In genomic region chr5:32657386-32657785, GRCm38 (mm10) we compare ENCODE assay signal across 10 mouse cellular contexts. TPM values are rescaled to one million over a fixed set of nuclear protein-coding genes. Genes with fewer than 3 reads are reported as not detected.
A peak's percentile ranks its signal among the peaks of the same experiment; 100 is the strongest.
DNase-seq lines count a peak whose midpoint lies in the region; ATAC-seq and TF ChIP-seq lines count a peak whose summit lies in the region.
"Had no signal": no experiment of that assay in that cellular context is flagged by ENCODE, and none has a peak within 500 bp of the region (broad histone marks: within the 10 kb centered on the region; RNA-seq: fewer than 3 reads in every experiment).

No protein-coding gene starts in this region.

- WGBS in forebrain, postnatal 0 days, result 59% methylated on average over 1 of the region's 1 CpGs
- 53% methylated on average over 1 of the region's 1 CpGs for WGBS in forebrain, embryonic 13.5 days
- 53% methylated on average over 1 of the region's 1 CpGs for WGBS in lung, embryonic 14.5 days

- ATAC-seq in forebrain, postnatal 0 days, result no peak
- no peak for ATAC-seq in forebrain, embryonic 13.5 days
- ATAC-seq in lung, embryonic 14.5 days (ENCODE audit: insufficient read depth), result no peak

- TF ChIP-seq CTCF in forebrain, postnatal 0 days (IDR thresholded peaks at IDR 0.05; ENCODE audit: low read depth), result peak; percentile 75
- TF ChIP-seq CTCF in lung, embryonic 14.5 days (IDR thresholded peaks at IDR 0.05; ENCODE audit: low read depth), result peak; percentile 53; the same call in 1 of the 2 replicates

- H3K9ac ChIP-seq in forebrain, postnatal 0 days, result no peak overlapping the region
- H3K9ac ChIP-seq in forebrain, embryonic 13.5 days, result no peak overlapping the region
- no peak overlapping the region for H3K9ac ChIP-seq in lung, embryonic 14.5 days
- H3K9ac ChIP-seq: neural tube, embryonic 13.5 days; stomach, embryonic 15.5 days had no signal

- no peak overlapping the region for H3K4me2 ChIP-seq in forebrain, postnatal 0 days (ENCODE audit: low read depth)
- no peak overlapping the region for H3K4me2 ChIP-seq in forebrain, embryonic 13.5 days
- H3K4me2 ChIP-seq in lung, embryonic 14.5 days, result no peak overlapping the region
- H3K4me2 ChIP-seq: neural tube, embryonic 13.5 days; stomach, embryonic 15.5 days had no signal

- no peaks in the 10 kb centered on the region for H3K4me1 ChIP-seq in forebrain, postnatal 0 days (ENCODE audit: insufficient read depth)
- no peaks in the 10 kb centered on the region for H3K4me1 ChIP-seq in forebrain, embryonic 13.5 days
- H3K4me1 ChIP-seq in lung, embryonic 14.5 days (ENCODE audit: insufficient read depth), result no peaks in the 10 kb centered on the region
- H3K4me1 ChIP-seq: neural tube, embryonic 13.5 days; stomach, embryonic 15.5 days had no signal

- DNase-seq in forebrain, postnatal 0 days, result peak; percentile 47
- peak; percentile 49 for DNase-seq in lung, embryonic 14.5 days
- DNase-seq in lung, postnatal 4 days, result no peak
- peak; percentile 1 for DNase-seq in T-cell, adult 2 months (ENCODE audit: low spot score)
- DNase-seq in retina, embryonic 14.5 days (ENCODE audit: low spot score), result peak; percentile 64
- no peak for DNase-seq in right cerebral cortex, adult 2 months (ENCODE audit: low spot score in 2 of 2)
- DNase-seq in ovary, postnatal 10 days (ENCODE audit: low spot score), result no peak

- no peaks in the 10 kb centered on the region for H3K27me3 ChIP-seq in forebrain, postnatal 0 days (ENCODE audit: insufficient read depth, low read length)
- no peaks in the 10 kb centered on the region for H3K27me3 ChIP-seq in forebrain, embryonic 13.5 days
- H3K27me3 ChIP-seq in lung, embryonic 14.5 days (ENCODE audit: insufficient read depth, low read length), result no peaks in the 10 kb centered on the region
- H3K27me3 ChIP-seq: neural tube, embryonic 13.5 days; stomach, embryonic 15.5 days had no signal

- H3K9me3 ChIP-seq in forebrain, postnatal 0 days (ENCODE audit: low read length), result no peaks in the 10 kb centered on the region
- H3K9me3 ChIP-seq in forebrain, embryonic 13.5 days (replicated peaks), result no peaks in the 10 kb centered on the region
- no peaks in the 10 kb centered on the region for H3K9me3 ChIP-seq in lung, embryonic 14.5 days (ENCODE audit: low read depth, low read length)
- H3K9me3 ChIP-seq: neural tube, embryonic 13.5 days; stomach, embryonic 15.5 days had no signal

- no peak overlapping the region for H3K27ac ChIP-seq in forebrain, postnatal 0 days (ENCODE audit: low read depth, low read length)
- H3K27ac ChIP-seq in forebrain, embryonic 13.5 days, result no peak overlapping the region
- H3K27ac ChIP-seq in lung, embryonic 14.5 days (ENCODE audit: low read depth), result no peak overlapping the region
- H3K27ac ChIP-seq: neural tube, embryonic 13.5 days; stomach, embryonic 15.5 days had no signal

- 0 out of 2 replicates have a peak, but pooled peaks cover 4% of the 10 kb centered on the region for H3K36me3 ChIP-seq in forebrain, postnatal 0 days (ENCODE audit: insufficient read depth)
- H3K36me3 ChIP-seq in forebrain, embryonic 13.5 days (ENCODE audit: poor library complexity, severe bottlenecking), result peaks cover 14% of the 10 kb centered on the region
- H3K36me3 ChIP-seq in lung, embryonic 14.5 days (ENCODE audit: insufficient read depth), result peaks cover 33% of the 10 kb centered on the region

- no peak overlapping the region for H3K4me3 ChIP-seq in forebrain, postnatal 0 days (ENCODE audit: low read depth, low read length)
- H3K4me3 ChIP-seq in forebrain, embryonic 13.5 days, result no peak overlapping the region
- H3K4me3 ChIP-seq in lung, embryonic 14.5 days (ENCODE audit: low read depth, low read length), result no peak overlapping the region
- H3K4me3 ChIP-seq: neural tube, embryonic 13.5 days; stomach, embryonic 15.5 days had no signal

RNA-seq across cellular contexts. Expression of gene Yes1, which starts 46.4 kb away (rescaled TPM):
- total RNA-seq in forebrain, postnatal 0 days (2014; rRNA removed), result 29.6 and 32.9 TPM in 2 replicates
- 6.8 and 10.7 TPM in 2 replicates for polyA plus RNA-seq in forebrain, postnatal 0 days (2015; fragmentation: Nextera tagmentation; extraction: Ambion mirVana)
- polyA plus RNA-seq in forebrain, embryonic 13.5 days (2015; fragmentation: Nextera tagmentation; extraction: Ambion mirVana), result 23.0 and 24.8 TPM in 2 replicates
- polyA plus RNA-seq in lung, embryonic 14.5 days (2014; fragmentation: Nextera tagmentation; extraction: Ambion mirVana), result 47.1 and 49.7 TPM in 2 replicates

Comparison
In these comparisons a context has a peak if more than half of its experiments do, and no peak if none do; other contexts are left out.
1. DNase-seq: peak in forebrain, postnatal 0 days (single experiment), lung, embryonic 14.5 days (single experiment), T-cell, adult 2 months (single experiment) and retina, embryonic 14.5 days (single experiment); none in lung, postnatal 4 days (0 of 2), right cerebral cortex, adult 2 months (0 of 2) and ovary, postnatal 10 days (single experiment).